Mouse (Mus musculus): ENCODE data around the gene Rmdn3. TPM values are rescaled to one million over a fixed set of nuclear protein-coding genes. Genes with fewer than 3 reads are reported as not detected.

Rmdn3 gene
- polyA plus RNA-seq, 1 experiment from 2014 or later: 34.8 TPM

- Histone ChIP-seq H3K4me3 (ENCODE audit: low read depth, low read length) (no peak overlapping the region), H3K4me2 (ENCODE audit: low read depth, low read length) (no peak overlapping the region), H3K4me1 (ENCODE audit: control insufficient read depth, insufficient read depth, low read length) (peaks cover 2% of the 10 kb centered on the region; the same call in 1 of the 2 replicates), H3K36me3 (ENCODE audit: control insufficient read depth, insufficient read depth, low read length) (peaks cover 13% of the 10 kb centered on the region; the same call in 1 of the 2 replicates), H3K9ac (ENCODE audit: low read depth, low read length) (no peak overlapping the region), H3K27ac (replicated peaks; ENCODE audit: low read depth, low read length) (no peak overlapping the region), H3K9me3 (ENCODE audit: control insufficient read depth, low read length) (no peaks in the 10 kb centered on the region), H3K27me3 (replicated peaks; ENCODE audit: control insufficient read depth, insufficient read depth, low read length) (0 out of 2 replicates have a peak, but pooled peaks cover under 1% of the 10 kb centered on the region)
- 34% methylated on average over 13 of the region's 13 CpGs for WGBS
- DNase-seq (ENCODE audit: low spot score): peak; percentile 37
- ATAC-seq (ENCODE audit: low read depth): no peak
These were observed 16.2 kb upstream of the Rmdn3 start for GRCm38 (mm10) chr2:119172862-119173576.

GRCm38 (mm10) chr2:119172446-119172845 is 15.6 kb upstream of the Rmdn3 start:
- DNase-seq (ENCODE audit: low spot score) (no peak), ATAC-seq (ENCODE audit: low read depth) (no peak)
- no peak overlapping the region for H3K27ac ChIP-seq (replicated peaks; ENCODE audit: low read depth, low read length)
- H3K9ac ChIP-seq (ENCODE audit: low read depth, low read length): no peak overlapping the region
- WGBS: 75% methylated on average over 7 of the region's 7 CpGs
- peaks cover 6% of the 10 kb centered on the region; the same call in 1 of the 2 replicates for H3K27me3 ChIP-seq (replicated peaks; ENCODE audit: control insufficient read depth, insufficient read depth, low read length)
- H3K4me2 ChIP-seq (ENCODE audit: low read depth, low read length): no peak overlapping the region
- H3K4me1 ChIP-seq (ENCODE audit: control insufficient read depth, insufficient read depth, low read length): peaks cover 2% of the 10 kb centered on the region; the same call in 1 of the 2 replicates
- H3K36me3 ChIP-seq (ENCODE audit: control insufficient read depth, insufficient read depth, low read length): peaks cover 8% of the 10 kb centered on the region; the same call in 1 of the 2 replicates
- no peaks in the 10 kb centered on the region for H3K9me3 ChIP-seq (ENCODE audit: control insufficient read depth, low read length)
- no peak overlapping the region for H3K4me3 ChIP-seq (ENCODE audit: low read depth, low read length)

GRCm38 (mm10) chr2:119171574-119171973 is 14.7 kb upstream of the Rmdn3 start:
- no peak overlapping the region for H3K4me2 ChIP-seq (ENCODE audit: low read depth, low read length)
- 0 out of 2 replicates have a peak, but pooled peaks cover 1% of the 10 kb centered on the region for H3K36me3 ChIP-seq (ENCODE audit: control insufficient read depth, insufficient read depth, low read length)
- ATAC-seq (ENCODE audit: low read depth) (no peak), DNase-seq (ENCODE audit: low spot score) (peak; percentile 54)
- peaks cover 9% of the 10 kb centered on the region for H3K4me1 ChIP-seq (ENCODE audit: control insufficient read depth, insufficient read depth, low read length)
- H3K9ac ChIP-seq (ENCODE audit: low read depth, low read length): no peak overlapping the region
- H3K9me3 ChIP-seq (ENCODE audit: control insufficient read depth, low read length): no peaks in the 10 kb centered on the region
- no peak overlapping the region for H3K27ac ChIP-seq (replicated peaks; ENCODE audit: low read depth, low read length)
- WGBS: 66% methylated on average over 8 of the region's 8 CpGs
- peaks cover 7% of the 10 kb centered on the region; the same call in 1 of the 2 replicates for H3K27me3 ChIP-seq (replicated peaks; ENCODE audit: control insufficient read depth, insufficient read depth, low read length)
- no peak overlapping the region for H3K4me3 ChIP-seq (ENCODE audit: low read depth, low read length)

GRCm38 (mm10) chr2:119170282-119170681 is 13.4 kb upstream of the Rmdn3 start:
- no peak overlapping the region for H3K4me3 ChIP-seq (ENCODE audit: low read depth, low read length)
- no peaks in the 10 kb centered on the region for H3K36me3 ChIP-seq (ENCODE audit: control insufficient read depth, insufficient read depth, low read length)
- no peak overlapping the region for H3K9ac ChIP-seq (ENCODE audit: low read depth, low read length)
- H3K27me3 ChIP-seq (replicated peaks; ENCODE audit: control insufficient read depth, insufficient read depth, low read length): peaks cover 11% of the 10 kb centered on the region
- H3K4me1 ChIP-seq (ENCODE audit: control insufficient read depth, insufficient read depth, low read length): peaks cover 9% of the 10 kb centered on the region
- no peak overlapping the region for H3K4me2 ChIP-seq (ENCODE audit: low read depth, low read length)
- WGBS: 74% methylated on average over 2 of the region's 2 CpGs
- ATAC-seq (ENCODE audit: low read depth): no peak
- no peak overlapping the region for H3K27ac ChIP-seq (replicated peaks; ENCODE audit: low read depth, low read length)
- H3K9me3 ChIP-seq (ENCODE audit: control insufficient read depth, low read length): no peaks in the 10 kb centered on the region
- no peak for DNase-seq (ENCODE audit: low spot score)

GRCm38 (mm10) chr2:119167866-119168256 is 11.0 kb upstream of the Rmdn3 start:
- WGBS: 2% methylated on average over 26 of the region's 26 CpGs
- peaks cover 7% of the 10 kb centered on the region for H3K4me1 ChIP-seq (ENCODE audit: control insufficient read depth, insufficient read depth, low read length)
- H3K27ac ChIP-seq (replicated peaks; ENCODE audit: low read depth, low read length): no peak overlapping the region
- H3K9me3 ChIP-seq (ENCODE audit: control insufficient read depth, low read length): no peaks in the 10 kb centered on the region
- H3K27me3 ChIP-seq (replicated peaks; ENCODE audit: control insufficient read depth, insufficient read depth, low read length): peaks cover 11% of the 10 kb centered on the region
- peak overlapping the region; percentile 99 for H3K4me2 ChIP-seq (ENCODE audit: low read depth, low read length)
- ATAC-seq (ENCODE audit: low read depth) (no peak), DNase-seq (ENCODE audit: low spot score) (no peak)
- peak overlapping the region; percentile 56 for H3K4me3 ChIP-seq (ENCODE audit: low read depth, low read length)
- H3K9ac ChIP-seq (ENCODE audit: low read depth, low read length): peak overlapping the region; percentile 65
- no peaks in the 10 kb centered on the region for H3K36me3 ChIP-seq (ENCODE audit: control insufficient read depth, insufficient read depth, low read length)

- H3K36me3 ChIP-seq (ENCODE audit: control insufficient read depth, insufficient read depth, low read length): no peaks in the 10 kb centered on the region
- H3K9ac ChIP-seq (ENCODE audit: low read depth, low read length): peak within 1 kb of the TSS; percentile 65
- peaks cover 7% of the 10 kb centered on the region for H3K4me1 ChIP-seq (ENCODE audit: control insufficient read depth, insufficient read depth, low read length)
- peak within 1 kb of the TSS; percentile 99 for H3K4me2 ChIP-seq (ENCODE audit: low read depth, low read length)
- ATAC-seq (ENCODE audit: low read depth): peak; percentile 90
- H3K4me3 ChIP-seq (ENCODE audit: low read depth, low read length): peak within 1 kb of the TSS; percentile 56
- H3K9me3 ChIP-seq (ENCODE audit: control insufficient read depth, low read length): no peaks in the 10 kb centered on the region
- peaks cover 11% of the 10 kb centered on the region for H3K27me3 ChIP-seq (replicated peaks; ENCODE audit: control insufficient read depth, insufficient read depth, low read length)
- no peak within 1 kb of the TSS for H3K27ac ChIP-seq (replicated peaks; ENCODE audit: low read depth, low read length)
- DNase-seq (ENCODE audit: low spot score): peak; percentile 89
- WGBS: under 1% methylated on average over 58 of the region's 60 CpGs
These were observed 10.3 kb upstream of the Rmdn3 start, which contains the start of gene Gchfr for GRCm38 (mm10) chr2:119166901-119167865. TSS of gene Gchfr (plus strand) at chr2:119167773.

- no peak overlapping the region for H3K27ac ChIP-seq (replicated peaks; ENCODE audit: low read depth, low read length)
- H3K9ac ChIP-seq (ENCODE audit: low read depth, low read length): no peak overlapping the region
- no peaks in the 10 kb centered on the region for H3K9me3 ChIP-seq (ENCODE audit: control insufficient read depth, low read length)
- ATAC-seq (ENCODE audit: low read depth) (no peak), DNase-seq (ENCODE audit: low spot score) (no peak)
- no peak overlapping the region for H3K4me2 ChIP-seq (ENCODE audit: low read depth, low read length)
- no peaks in the 10 kb centered on the region for H3K36me3 ChIP-seq (ENCODE audit: control insufficient read depth, insufficient read depth, low read length)
- no peak overlapping the region for H3K4me3 ChIP-seq (ENCODE audit: low read depth, low read length)
- peaks cover 7% of the 10 kb centered on the region for H3K4me1 ChIP-seq (ENCODE audit: control insufficient read depth, insufficient read depth, low read length)
- peaks cover 11% of the 10 kb centered on the region for H3K27me3 ChIP-seq (replicated peaks; ENCODE audit: control insufficient read depth, insufficient read depth, low read length)
These were observed 8.6 kb upstream of the Rmdn3 start for GRCm38 (mm10) chr2:119165401-119165800.

GRCm38 (mm10) chr2:119163999-119164398 is 7.2 kb upstream of the Rmdn3 start:
- Histone ChIP-seq H3K9ac (ENCODE audit: low read depth, low read length) (no peak overlapping the region), H3K9me3 (ENCODE audit: control insufficient read depth, low read length) (no peaks in the 10 kb centered on the region), H3K4me3 (ENCODE audit: low read depth, low read length) (no peak overlapping the region), H3K4me2 (ENCODE audit: low read depth, low read length) (no peak overlapping the region), H3K27me3 (replicated peaks; ENCODE audit: control insufficient read depth, insufficient read depth, low read length) (peaks cover 11% of the 10 kb centered on the region), H3K27ac (replicated peaks; ENCODE audit: low read depth, low read length) (no peak overlapping the region), H3K36me3 (ENCODE audit: control insufficient read depth, insufficient read depth, low read length) (no peaks in the 10 kb centered on the region), H3K4me1 (ENCODE audit: control insufficient read depth, insufficient read depth, low read length) (peaks cover 7% of the 10 kb centered on the region)
- ATAC-seq (ENCODE audit: low read depth) (no peak), DNase-seq (ENCODE audit: low spot score) (no peak)
- 79% methylated on average over 4 of the region's 4 CpGs for WGBS
